Mouse (Mus musculus) R1 (cell line): ENCODE results near the gene Tcf21.

Experiments
- DNase-seq: peaks from one replicate; pipeline ENCODE4 v3.0.0-alpha.2; 2018; ENCODE audit warnings: low read depth, low spot score

The Tcf21 gene

GRCm38 (mm10) chr10:22819871-22820590, at the start of gene Tcf21:
TSS of gene Tcf21 (minus strand) at chr10:22820174.
- DNase-seq, result peak; percentile 11

DNA sequence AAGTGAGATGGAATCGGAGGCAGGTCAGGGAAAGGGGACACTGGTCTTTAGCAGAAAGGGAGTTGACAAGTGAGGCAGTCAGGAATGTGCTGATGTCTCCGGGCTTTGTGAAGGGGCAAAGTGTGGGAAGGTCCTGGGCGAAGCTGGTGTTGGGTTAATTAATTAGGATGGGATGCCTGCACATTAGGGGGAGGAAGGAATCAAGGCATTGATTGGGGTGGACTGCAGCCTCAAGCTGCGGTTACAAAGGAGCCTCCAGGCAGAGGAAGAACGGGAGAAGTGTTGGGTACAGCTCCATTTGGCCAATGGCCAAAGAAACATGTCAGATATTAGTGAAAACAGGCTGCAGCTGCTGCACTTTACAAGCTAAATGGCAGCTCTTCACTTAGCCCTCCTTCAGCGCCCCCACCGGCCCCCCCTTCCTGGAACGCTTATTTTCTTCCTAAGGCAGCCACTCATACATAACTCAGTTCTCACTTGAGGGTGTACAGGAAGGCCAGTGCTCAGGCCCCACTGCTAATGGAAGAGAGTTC, 48.5 kb upstream of the Tcf21 start:
- DNase-seq, result no peak

DNA sequence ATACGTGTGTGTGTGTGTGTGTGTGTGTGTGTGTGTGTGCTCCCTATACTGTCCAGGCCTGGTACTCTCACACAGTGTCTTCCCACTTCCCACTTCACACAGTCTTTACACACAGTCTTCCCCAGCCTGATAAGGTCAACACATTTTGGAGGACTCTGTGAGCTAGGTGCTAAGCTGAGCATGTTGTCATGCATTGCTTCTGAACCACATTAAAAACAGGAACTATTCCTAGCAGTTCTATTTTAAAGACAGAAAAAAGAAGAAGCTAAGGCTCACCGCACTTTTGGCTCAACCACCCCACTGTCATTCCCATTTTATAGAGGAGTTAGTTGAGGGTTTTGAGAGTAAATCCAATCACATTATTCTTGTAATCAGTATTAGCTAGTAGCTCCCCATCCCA, 47.2 kb upstream of the Tcf21 start:
- DNase-seq, result no peak

- peak; percentile 56 for DNase-seq
Measured at GRCm38 (mm10) chr10:22858111-22858510, 38.1 kb upstream of the Tcf21 start.

DNA sequence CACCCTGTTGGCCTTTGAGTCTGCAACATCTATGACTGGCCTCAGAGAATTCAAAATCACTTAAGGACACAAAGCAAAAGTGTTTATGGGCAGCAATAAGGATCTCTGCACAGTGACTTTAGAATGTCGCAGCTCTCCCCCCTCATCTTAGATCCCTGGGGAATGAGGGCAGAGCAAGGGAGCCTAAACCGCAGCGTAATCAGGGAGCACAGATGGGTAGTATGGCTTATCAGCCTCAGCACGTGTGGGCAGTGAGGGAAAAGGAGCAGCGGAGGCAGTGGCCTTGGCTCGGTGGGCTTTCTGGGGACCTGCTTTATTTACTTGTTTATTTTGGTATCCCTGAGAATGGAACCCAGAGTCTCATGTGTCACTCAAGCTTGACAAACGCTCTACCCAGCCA, 34.4 kb upstream of the Tcf21 start:
- no peak for DNase-seq

GRCm38 (mm10) chr10:22845351-22845750, 25.4 kb upstream of the Tcf21 start:
- DNase-seq, result no peak

DNA sequence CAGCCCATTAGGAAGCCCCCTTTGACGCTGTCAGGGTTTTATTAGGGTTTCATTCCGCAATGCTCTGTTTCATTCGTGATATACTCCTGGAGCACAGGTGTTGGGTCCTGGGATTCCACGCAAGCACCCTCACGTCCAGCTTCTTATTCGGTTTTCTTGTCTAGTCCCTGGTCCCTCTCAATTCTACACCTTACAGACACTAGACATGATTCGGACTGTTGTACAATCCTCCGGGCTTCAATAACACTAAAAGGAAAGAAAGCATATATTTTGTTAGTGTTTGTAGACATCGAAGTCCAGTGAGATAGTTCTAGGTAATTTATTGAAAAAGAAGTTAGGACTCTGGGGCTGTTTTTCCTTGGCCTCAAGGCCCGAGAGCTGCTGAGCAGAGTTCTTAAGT, 24.8 kb upstream of the Tcf21 start:
- no peak for DNase-seq

DNA sequence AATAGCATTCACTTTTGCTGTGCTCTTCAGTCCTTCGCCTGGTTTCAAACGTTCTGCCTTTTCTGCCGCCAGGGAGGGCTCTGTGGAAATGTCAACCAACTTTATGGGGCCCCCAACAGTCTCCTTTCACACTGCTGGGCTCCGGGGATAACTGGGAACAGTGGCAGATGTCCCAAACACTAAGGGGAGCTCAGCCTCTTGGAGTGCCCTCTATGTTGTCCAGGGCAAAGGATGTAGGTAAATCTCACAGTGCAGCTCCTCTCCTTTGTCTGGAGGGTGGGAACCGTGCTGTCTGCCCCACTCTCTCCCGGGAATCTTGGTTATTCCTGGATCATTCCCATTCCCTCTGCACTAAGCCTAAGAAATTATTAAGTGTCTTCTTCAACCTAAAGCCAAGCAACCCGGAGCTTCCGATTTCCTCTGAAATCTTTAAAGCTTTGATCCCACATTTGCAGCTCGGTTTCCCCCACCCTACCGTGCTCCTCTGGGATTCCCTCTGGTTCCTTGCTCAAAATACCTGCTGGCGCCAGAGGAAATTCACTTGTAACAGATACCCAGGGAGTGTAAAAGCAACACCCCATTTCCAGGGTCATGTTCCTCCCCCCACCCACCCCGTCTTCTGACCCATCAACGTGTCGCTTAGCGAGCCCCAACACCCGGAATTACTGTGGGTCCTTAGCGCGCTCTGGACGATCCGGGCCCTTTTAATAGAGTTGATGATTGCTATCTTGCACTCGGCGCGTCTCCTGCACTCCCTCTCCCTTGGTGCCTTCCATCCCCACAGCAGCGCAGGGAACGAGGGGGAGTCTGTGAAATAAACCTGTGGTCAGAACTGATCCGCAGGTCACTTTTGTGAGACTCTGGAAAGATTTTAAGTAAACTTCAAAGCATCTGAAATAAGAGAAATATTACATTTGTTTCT, 23.7 kb upstream of the Tcf21 start:
- DNase-seq, result peak; percentile 7

DNA sequence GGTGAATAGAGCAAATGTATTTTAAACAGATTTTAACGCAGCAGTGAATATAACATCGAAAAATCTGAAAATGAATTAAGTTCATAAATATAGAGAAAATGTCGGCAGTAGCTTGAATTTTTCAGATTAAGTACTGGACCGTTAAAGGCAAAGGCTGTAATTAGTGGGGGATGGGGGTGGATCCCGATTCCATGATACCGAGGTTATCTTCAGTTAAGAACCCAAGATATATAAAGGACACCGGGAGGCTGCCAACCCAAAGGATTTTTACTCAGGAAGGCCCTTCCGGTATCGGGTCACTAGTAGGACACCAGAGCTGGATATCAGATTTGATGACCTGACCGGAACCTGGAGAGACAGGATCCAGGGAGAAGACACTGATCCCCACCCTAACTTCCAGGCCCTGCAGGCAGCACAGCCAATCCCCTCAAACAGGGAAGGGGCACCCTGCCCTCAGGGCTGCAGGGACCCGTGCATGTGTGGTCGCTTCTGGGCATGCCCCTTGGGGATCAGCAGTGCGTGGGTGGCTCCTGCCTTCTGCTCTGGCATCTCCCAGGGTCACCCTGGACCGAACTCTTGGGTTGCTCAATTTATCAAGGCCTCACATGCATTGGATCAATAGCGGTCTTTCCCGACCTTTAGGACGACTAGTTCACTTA, 22.9 kb upstream of the Tcf21 start:
- no peak for DNase-seq

GRCm38 (mm10) chr10:22842113-22842512, 22.1 kb upstream of the Tcf21 start:
- no peak for DNase-seq

DNA sequence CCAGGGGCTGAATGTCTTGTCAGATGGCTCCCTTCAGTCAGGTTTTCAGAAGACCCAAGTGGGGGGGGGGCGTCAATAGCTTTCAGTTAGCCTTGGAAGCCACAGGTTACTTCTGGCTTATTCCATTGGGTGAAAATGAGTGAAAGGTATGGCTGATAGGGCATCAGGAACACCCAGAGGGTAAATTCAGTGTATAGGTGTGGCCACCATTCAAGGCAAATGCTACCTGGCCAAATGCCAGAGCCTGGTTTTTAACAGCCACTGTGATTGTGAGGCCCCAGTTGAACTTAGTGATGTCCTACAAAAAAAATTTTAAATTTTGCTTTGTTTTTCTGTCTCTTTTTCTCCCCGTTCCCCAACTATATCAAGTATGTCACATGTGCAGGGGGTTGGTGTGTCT, 6.3 kb upstream of the Tcf21 start:
- no peak for DNase-seq

GRCm38 (mm10) chr10:22822896-22823295, 2.9 kb upstream of the Tcf21 start:
- DNase-seq, result no peak

GRCm38 (mm10) chr10:22822486-22822885, 2.5 kb upstream of the Tcf21 start:
- no peak for DNase-seq

- no peak for DNase-seq
Measured at GRCm38 (mm10) chr10:22821709-22822108, 1.7 kb upstream of the Tcf21 start.

DNA sequence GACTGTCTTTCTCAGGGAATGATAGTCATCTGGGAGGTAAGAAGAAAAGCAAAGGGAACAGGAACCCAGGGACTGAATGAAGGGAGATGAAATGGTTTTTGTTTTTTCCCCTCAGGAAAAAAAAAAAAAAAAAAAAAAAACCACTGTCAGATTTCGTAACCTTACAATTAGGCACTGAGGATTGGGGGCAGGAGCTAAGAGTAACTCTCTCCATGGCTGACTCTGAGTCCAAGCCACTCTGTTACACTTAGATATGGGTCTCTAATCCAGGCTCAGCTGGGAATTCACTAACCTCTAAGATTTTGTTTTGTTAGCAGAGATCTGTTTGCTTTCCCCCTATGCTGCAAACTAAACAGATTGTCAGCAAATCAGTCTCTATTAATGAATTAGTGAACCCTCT, 1.3 kb upstream of the Tcf21 start:
- DNase-seq, result no peak

- DNase-seq, result no peak
Measured at GRCm38 (mm10) chr10:22820841-22821240, 867 bp upstream of the Tcf21 start.

GRCm38 (mm10) chr10:22819239-22819870, 619 bp downstream of the Tcf21 start:
- DNase-seq, result peak; percentile 15

- no peak for DNase-seq
Measured at GRCm38 (mm10) chr10:22818600-22819238, 1.3 kb downstream of the Tcf21 start.

DNA sequence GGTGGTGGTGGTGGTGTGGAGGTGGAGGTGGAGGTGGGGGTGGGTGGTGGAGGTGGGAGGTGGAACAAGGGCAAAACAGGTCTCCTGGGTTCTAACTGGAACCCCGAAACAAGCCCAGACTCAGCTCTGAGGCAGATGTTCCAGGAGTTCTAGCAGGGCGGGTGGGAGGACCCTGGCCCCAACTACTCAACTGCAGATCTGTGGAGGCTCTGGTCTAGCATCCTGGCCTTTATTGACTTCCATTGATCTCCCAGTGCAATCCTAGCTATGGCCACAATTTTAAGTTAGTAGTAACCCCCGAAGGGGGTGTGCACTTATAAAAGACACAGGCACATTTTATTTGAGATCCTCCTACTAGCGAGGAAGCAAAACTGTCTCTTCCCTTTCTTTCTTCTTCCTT, 2.0 kb downstream of the Tcf21 start:
- DNase-seq, result peak; percentile 5

- DNase-seq, result no peak
Measured at GRCm38 (mm10) chr10:22817561-22817960, 2.4 kb downstream of the Tcf21 start.

DNA sequence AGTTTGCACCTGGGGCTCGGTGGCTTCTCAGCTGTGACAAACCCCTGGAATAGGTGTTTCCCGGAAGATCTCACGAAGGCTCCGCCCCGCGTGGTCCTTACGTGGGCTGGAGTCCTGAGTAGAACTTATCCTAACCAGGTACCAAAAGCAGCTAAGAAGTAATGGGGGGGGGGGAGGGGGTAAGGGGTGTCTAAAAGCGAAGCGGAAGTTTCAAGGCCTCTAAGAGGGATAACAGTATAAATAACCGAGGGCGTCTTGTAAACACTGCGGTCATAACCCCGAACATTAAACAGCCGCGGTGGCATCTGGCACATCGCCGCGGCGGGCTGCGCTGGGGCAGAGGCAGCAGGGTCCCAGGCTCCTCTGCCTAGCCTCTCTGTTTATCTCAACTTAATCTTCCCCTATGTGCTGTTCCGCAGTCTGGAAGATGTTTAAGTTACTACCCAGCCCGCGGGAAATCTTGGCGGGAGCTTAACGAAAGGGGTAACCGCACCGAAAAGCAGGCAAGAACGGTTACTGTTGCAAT, 3.7 kb downstream of the Tcf21 start:
- DNase-seq, result peak; percentile 8
